Mouse (Mus musculus): ENCODE data around the gene Alox15. TPM values are rescaled to one million over a fixed set of nuclear protein-coding genes. Genes with fewer than 3 reads are reported as not detected.

Alox15 gene
- total RNA-seq, 4 experiments from 2014 or later = 0.45 to 0.61 TPM; not detected in 2

- DNase-seq (ENCODE audit: low spot score in 2 of 2) = peak in 1 of 2 experiments; percentile 11
Observed at GRCm38 (mm10) chr11:70309341-70309740, 42.5 kb downstream of the Alox15 start.

GRCm38 (mm10) chr11:70308296-70308695 is 43.5 kb downstream of the Alox15 start:
- no peak for DNase-seq (ENCODE audit: low spot score in 2 of 2)

DNA sequence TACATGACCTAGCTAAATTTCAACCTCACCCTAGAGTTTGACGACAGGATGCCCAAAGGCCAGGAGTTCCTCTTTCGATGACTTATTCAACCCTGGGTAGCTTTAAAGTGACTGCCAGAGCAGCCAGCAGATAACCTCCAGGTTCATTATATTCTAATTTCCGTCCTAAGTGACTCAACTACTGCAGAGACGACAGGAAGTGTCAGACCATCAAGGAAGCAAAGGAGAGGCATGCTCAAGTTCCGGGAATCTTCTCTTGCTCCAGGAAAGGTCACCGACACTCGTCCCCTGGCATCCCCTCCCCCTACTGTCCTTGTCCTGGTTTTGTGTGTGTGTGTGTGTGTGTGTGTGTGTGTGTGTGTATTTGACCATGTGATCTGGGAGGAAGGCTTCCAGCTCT is 45.7 kb downstream of the Alox15 start:
- no peak for DNase-seq (ENCODE audit: low spot score in 2 of 2)

DNA sequence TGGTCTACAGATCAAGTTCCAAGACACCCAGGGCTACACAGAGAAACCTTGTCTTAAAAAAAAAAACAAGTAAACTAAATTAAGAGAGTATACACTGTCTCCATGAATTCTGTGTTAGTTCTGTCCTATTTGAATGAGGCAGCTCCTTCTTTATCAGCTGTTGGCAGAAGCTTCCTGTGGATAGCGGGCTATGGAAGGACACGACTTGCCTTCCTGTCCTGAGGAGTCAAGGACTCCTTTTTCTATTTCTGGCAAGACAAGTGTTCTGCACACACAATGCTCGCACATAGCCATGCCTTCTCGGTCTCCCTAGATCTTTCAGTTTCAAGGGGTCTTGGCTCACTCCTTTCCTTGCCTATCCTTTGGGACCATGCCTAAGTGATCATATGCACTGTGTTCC is 49.5 kb downstream of the Alox15 start:
- no peak for DNase-seq (ENCODE audit: low spot score in 2 of 2)

DNA sequence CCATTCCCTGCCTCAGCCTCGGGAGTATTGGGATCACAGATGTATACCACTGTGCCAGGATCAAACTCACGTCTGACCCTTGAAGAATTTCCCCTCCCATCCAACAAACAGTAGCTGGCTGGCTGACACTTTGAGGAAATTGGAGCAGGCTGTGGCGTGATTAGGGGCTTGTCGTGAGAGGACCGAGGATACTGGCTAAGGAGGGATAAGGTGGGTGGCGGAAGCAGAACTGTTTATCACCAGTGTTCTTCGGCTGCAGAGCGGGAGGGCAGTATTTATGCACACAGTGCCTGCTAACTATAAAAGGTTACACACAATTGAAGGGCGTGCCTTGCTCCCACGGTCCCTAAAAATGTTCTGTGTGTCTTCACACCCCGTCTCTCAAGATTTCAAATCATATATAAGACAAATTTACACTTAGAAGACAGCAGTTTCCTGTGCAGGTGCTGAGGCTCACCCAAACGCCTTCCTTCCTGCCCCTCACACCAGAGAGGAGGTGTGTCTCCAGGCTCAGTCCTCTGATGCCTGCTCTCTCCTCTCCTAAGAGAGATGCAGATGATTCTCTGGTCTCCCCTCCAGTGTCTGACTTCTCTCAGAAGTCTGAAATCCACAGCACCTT is 53.9 kb downstream of the Alox15 start:
- DNase-seq (ENCODE audit: low spot score in 2 of 2) = no peak

GRCm38 (mm10) chr11:70297405-70297804 is 54.4 kb downstream of the Alox15 start:
- DNase-seq (ENCODE audit: low spot score in 2 of 2) = no peak

Other genes starting within 250 kb of the Alox15 start
- gene Mgl2, start 221.7 kb downstream of the Alox15 start, total RNA-seq (2022) = 1 to 10 TPM in 1 of 4 experiments, under 1 TPM in 2, not detected in 1; 0.45 to 1.9 (median 0.52) TPM
- 1 to 10 TPM; 1.1 to 1.8 (median 1.4) TPM for gene Clec10a, start 195.8 kb downstream of the Alox15 start, total RNA-seq (2022)
- gene Slc16a11, start 139.3 kb downstream of the Alox15 start, total RNA-seq (2022) = 10 to 100 TPM; 35.6 to 44.8 (median 42.1) TPM
- gene Slc16a13, start 131.0 kb downstream of the Alox15 start, total RNA-seq (2022) = 1 to 10 TPM; 6.5 to 9.5 (median 7.4) TPM
- 1 to 10 TPM in 1 of 4 experiments, under 1 TPM in 3; 0.91 to 1.9 (median 0.95) TPM for gene Bcl6b, start 122.2 kb downstream of the Alox15 start, total RNA-seq (2022)
- gene 0610010K14Rik, start 114.1 kb downstream of the Alox15 start, total RNA-seq (2022) = 10 to 100 TPM; 39.3 to 45.7 (median 42.6) TPM
- 1 to 10 TPM; 2.5 to 8.6 (median 3.5) TPM for gene Gm21988, start 112.2 kb downstream of the Alox15 start, total RNA-seq (2022)
- gene Rnasek, start 112.2 kb downstream of the Alox15 start, total RNA-seq (2022) = 100 to 1,000 TPM; 203 to 263 (median 244) TPM
- under 1 TPM; 0.17 to 0.41 (median 0.37) TPM for gene Alox12, start 96.7 kb downstream of the Alox15 start, total RNA-seq (2022)
- gene Alox12e, start 29.4 kb downstream of the Alox15 start, total RNA-seq (2022) = under 1 TPM in 3 of 4 experiments, not detected in 1; 0.18 to 0.38 (median 0.18) TPM
- gene Pelp1, start 58.0 kb upstream of the Alox15 start, total RNA-seq (2022) = 10 to 100 TPM; 32.8 to 35.6 (median 33.8) TPM
- gene Arrb2, start 80.6 kb upstream of the Alox15 start, total RNA-seq (2022) = 100 to 1,000 TPM in 2 of 4 experiments, 10 to 100 TPM in 2; 97.4 to 116 (median 101) TPM
- 10 to 100 TPM; 10.6 to 16.9 (median 15.2) TPM for gene Med11, start 99.9 kb upstream of the Alox15 start, total RNA-seq (2022)
- gene Zmynd15, start 107.4 kb upstream of the Alox15 start, total RNA-seq (2022) = 1 to 10 TPM in 2 of 4 experiments, under 1 TPM in 2; 0.45 to 2.0 (median 1.1) TPM
- 1 to 10 TPM; 1.4 to 6.7 (median 3.5) TPM for gene Cxcl16, start 108.0 kb upstream of the Alox15 start, total RNA-seq (2022)
- not detected for gene Tm4sf5, start 153.2 kb upstream of the Alox15 start, total RNA-seq (2022)
- gene Vmo1, start 162.6 kb upstream of the Alox15 start, total RNA-seq (2022) = not detected
- not detected for gene Gltpd2, start 167.2 kb upstream of the Alox15 start, total RNA-seq (2022)
- gene Psmb6, start 173.3 kb upstream of the Alox15 start, total RNA-seq (2022) = 100 to 1,000 TPM; 176 to 204 (median 189) TPM
- gene Gm40193, start 180.9 kb upstream of the Alox15 start, total RNA-seq (2022) = not detected
- 10 to 100 TPM; 18.2 to 23.4 (median 20.2) TPM for gene Pld2, start 188.0 kb upstream of the Alox15 start, total RNA-seq (2022)
- gene Mink1, start 210.8 kb upstream of the Alox15 start, total RNA-seq (2022) = 100 to 1,000 TPM; 419 to 496 (median 460) TPM